Mouse (Mus musculus) ES-E14 (cell line): ENCODE measurements at regions not wholly inside any gene's neighbourhood (a gene's known extent, or its start where the extent isn't known, plus 50 kb on each side); places are given as distances from the start of the nearest gene placed in this dataset.

Experiments
- CHD2 ChIP-seq: IDR thresholded peaks from 2 replicates; pipeline ENCODE4 v1.6.1; 2014; ENCODE audit warnings: mild to moderate bottlenecking, low read depth, low read length, inconsistent platforms
- HCFC1 ChIP-seq: IDR thresholded peaks from 2 replicates; pipeline ENCODE4 v1.6.1; 2012; ENCODE audit warnings: low read length, inconsistent platforms, borderline replicate concordance; ENCODE audit not compliant: insufficient read depth
- MAFK ChIP-seq: IDR thresholded peaks from 2 replicates; pipeline ENCODE4 v1.6.1; 2014; ENCODE audit warnings: mild to moderate bottlenecking, low read depth, low read length, inconsistent platforms; ENCODE audit not compliant: insufficient read depth
- ZC3H11A ChIP-seq: IDR thresholded peaks from 2 replicates; pipeline ENCODE4 v1.6.1; 2012; ENCODE audit warnings: low read depth, mild to moderate bottlenecking, inconsistent platforms, low read length, borderline replicate concordance
- ZNF384 ChIP-seq: IDR thresholded peaks from 2 replicates; pipeline ENCODE4 v1.6.1; 2012; ENCODE audit warnings: low read depth, low read length, inconsistent platforms

GRCm38 (mm10) chr10:66546656-66547055, 549.3 kb upstream of the Jmjd1c start:
- TF ChIP-seq MAFK (no peak), ZNF384 (no peak), HCFC1 (no peak), CHD2 (no peak), ZC3H11A (no peak)
